Mouse (Mus musculus) thymus, postnatal 14 days (tissue): Measurements from ENCODE around the gene Dazap1.
"Not testable (repeated sequence)": the region's sequence is repeated elsewhere in the genome, so short reads cannot be mapped to it uniquely, and the experiment has no call there.

Source experiments
- DNase-seq: peaks from one replicate; pipeline ENCODE4 v3.0.0; 2021

The Dazap1 gene

DNA sequence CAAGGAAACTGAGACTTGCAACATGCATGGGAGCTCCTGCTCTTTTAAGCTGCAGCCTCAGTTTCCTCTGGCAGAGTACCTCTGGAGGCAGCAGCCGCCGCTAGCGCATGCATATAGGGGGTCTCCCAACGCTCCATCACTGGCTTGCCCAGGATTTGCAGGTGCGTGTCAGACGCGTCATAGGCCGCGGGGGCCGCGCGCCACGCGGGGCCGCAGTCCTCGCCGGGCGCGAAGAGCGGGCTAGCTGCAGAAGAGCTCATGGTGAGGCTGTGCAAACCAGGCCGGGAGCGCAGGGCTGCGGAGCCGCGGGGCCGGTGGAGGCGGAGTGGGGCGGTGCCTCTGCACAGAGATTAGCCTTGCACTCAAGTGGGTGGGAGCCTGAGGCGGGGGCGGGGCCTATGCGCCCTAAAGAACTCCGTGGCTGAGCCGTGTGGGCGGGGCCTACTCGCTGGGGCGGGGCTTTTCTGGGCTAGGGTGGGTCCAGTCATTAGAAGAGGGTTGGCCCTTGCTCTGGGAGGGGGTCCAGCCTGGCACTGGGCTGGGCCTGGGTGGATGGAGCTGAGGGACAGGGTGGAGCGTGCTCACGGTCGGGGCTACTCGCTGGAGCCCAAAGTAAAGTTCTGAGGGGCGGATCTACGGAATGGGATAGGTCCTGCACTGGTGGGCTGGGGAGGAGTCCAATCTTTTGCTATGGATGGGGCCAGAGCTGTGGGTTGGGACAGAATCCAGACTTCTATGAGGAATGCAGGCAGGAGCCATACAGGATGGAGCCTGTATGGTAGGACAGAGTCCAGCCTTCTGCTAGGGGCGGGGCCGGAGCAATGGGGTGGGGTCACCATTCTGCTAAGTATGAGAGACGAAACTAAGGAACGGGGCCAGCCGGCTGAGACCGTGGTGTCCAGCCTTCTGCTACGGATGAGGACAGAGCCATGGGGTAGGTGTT, at the start of gene Dazap1, which contains the start of gene Gamt:
TSS of gene Dazap1 (plus strand) at position 845 of the 943 bp plus-strand sequence.
TSS of gene Gamt (minus strand) at position 371 of the 943 bp plus-strand sequence.
- DNase-seq, result peak; percentile 92

DNA sequence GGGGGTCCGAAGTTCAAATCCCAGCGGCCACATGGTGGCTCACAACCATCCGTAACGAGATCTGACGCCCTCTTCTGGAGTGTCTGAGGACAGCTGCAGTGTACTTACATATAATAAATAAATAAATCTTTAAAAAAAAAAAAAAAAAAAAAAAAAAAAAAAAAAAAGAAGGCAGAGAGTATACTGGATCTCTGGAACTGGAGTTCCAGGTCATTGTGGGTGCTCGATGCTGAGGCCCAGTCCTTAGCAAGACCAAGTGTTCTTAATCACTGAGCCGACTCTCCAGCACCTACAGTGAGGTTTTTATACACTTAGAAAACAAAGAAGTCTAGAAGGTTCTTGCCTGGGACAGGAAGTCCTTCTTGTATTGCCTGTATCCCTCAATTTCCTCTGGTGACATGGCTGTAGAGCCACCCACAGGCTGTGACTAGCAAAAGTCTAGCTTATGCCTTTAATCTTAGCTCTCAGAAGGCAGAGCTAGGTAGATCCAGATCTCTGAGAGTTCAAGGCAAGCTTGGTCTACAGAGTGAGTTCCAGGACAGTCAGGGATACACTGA, 49.7 kb upstream of the Dazap1 start:
- DNase-seq, result not testable (repeated sequence)

DNA sequence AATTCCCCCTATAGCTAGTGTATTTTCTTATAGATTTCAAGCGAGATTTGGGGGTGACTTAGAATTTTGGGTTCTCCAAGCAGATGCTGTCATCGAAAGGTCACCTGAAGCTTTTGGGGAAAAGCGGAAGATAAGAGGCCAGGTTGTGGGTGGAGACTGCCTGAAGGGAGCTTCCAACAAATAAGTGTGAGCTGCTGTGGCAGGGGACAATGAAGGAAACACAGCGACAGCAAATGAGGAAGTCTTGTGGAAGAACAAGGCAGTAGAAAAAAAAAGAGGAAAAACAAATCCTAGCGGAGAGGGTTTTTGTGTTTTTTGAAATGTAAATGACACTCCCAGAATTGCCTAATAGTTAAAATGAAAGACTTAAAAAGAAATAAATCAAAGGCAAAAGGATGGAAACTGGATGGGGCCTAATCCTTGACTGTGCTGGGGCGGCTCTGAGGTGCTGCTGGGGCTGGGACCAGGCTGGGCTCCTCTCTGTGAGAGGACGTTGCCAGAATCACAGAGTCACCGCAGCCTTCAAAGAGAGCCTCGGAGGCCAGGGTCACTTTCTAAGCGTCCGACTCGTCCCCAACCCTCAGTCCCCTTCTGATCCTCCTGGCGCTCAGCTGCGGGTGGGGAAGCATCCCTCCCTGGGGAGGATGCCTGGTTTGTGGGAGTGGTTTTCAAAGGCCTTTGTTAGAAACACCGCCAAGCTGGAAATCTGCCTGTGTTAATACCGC, 46.1 kb upstream of the Dazap1 start:
- no peak for DNase-seq

GRCm38 (mm10) chr10:80220676-80221075, 40.6 kb upstream of the Dazap1 start:
- no peak for DNase-seq

GRCm38 (mm10) chr10:80223137-80223536, 38.1 kb upstream of the Dazap1 start:
- DNase-seq, result not testable (repeated sequence)

- DNase-seq, result no peak
Measured at GRCm38 (mm10) chr10:80226071-80226415, 35.2 kb upstream of the Dazap1 start.

DNA sequence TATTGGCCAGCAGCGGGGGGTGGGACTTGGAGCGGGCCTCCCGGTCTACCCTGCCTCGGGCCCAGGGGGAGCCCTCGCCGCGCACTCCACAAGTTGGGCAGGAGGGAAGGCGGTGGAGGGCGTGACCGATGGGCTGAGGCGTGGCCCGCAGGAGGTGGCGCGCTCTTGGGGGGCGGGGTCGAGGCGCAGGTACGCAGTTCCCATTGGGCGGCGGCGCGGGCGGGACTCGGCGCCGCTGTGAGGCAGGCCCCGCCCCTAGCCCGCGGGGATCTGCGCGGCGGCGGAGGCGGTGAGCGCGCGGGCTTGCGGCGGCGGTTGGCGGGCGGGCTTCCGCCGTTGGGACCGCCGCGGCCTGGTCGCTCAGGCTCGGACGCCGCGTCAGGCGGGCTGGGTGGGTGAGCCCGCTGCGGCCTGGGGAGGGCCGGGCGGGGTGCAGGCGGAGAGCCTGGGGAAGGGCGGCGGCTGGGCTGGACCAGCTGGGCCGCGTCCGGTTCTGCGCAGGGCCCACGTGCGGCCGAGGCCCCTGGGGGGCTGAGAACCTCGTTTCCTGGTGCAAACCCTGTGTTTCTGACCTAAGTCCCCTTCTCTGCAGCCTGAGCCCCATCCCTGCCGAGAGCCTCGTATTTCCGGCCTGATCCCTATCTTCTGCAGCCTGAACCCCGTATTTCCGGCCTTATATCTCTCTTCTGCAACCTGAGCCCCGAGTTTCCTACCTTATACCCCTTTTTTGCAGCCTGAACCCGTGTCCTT, 34.7 kb upstream of the Dazap1 start, which contains the start of gene Mum1:
TSS of gene Mum1 (plus strand) at position 19 of the 750 bp plus-strand sequence.
- peak; percentile 100 for DNase-seq

- no peak for DNase-seq
Measured at GRCm38 (mm10) chr10:80227166-80227539, 34.1 kb upstream of the Dazap1 start.

- DNase-seq, result no peak
Measured at GRCm38 (mm10) chr10:80227877-80228775, 33.2 kb upstream of the Dazap1 start.

DNA sequence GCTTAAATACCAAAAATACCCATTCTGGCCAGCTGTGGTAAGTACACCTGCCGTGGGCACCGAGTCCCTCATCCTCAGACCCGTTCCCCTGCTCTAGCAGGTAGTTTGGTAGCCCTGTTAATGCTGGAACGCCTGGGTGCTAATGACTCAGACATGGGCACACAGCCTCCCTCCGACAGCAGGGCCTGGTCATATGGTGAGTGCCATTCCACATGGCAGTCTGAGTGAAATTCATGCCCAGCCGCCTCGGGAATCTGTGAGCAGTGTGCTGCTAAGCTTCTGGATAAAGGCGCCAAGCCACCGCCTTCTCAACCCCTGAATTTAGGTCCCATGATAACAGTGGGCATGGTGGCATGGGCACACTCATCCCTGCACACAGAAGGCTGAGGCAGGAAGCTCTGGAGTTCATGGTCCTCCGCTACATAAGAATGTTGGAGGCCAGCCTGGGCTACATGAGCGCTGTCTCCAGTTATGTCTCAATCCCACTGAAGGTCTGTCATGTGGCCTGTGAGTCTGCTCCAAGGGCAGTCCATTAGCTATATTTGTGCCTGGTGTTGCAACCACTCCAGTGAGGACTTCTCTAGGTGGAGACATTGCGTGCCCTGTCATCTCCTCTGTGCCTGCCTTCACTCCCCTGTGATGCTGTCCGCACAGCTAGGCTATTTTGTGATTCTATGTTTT, 25.0 kb upstream of the Dazap1 start:
- no peak for DNase-seq

GRCm38 (mm10) chr10:80237020-80237419, 24.3 kb upstream of the Dazap1 start:
- DNase-seq, result no peak

DNA sequence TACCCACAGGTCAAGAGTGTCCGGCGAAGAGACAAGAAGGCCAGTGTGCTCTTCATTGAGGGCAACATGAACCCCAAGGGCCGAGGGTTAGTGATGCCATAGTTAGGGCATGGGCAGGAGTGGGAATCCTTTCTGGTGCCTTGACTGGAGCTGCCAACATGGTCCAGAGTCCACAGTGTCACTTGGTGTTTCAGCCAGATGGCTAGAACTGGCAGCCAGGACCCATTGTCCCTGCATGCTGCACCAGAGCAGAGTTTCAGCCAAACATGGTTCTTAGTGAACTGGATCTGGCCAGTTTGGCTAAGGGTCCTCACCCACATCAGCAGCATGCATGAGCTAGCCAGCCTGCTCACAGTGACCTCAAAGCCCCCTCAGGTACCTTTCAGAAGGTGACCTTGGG, 23.0 kb upstream of the Dazap1 start:
- no peak for DNase-seq

GRCm38 (mm10) chr10:80239791-80240190, 21.5 kb upstream of the Dazap1 start:
- DNase-seq, result no peak

GRCm38 (mm10) chr10:80242088-80242487, 19.2 kb upstream of the Dazap1 start:
- DNase-seq, result no peak

- no peak for DNase-seq
Measured at GRCm38 (mm10) chr10:80242607-80243006, 18.7 kb upstream of the Dazap1 start.

DNA sequence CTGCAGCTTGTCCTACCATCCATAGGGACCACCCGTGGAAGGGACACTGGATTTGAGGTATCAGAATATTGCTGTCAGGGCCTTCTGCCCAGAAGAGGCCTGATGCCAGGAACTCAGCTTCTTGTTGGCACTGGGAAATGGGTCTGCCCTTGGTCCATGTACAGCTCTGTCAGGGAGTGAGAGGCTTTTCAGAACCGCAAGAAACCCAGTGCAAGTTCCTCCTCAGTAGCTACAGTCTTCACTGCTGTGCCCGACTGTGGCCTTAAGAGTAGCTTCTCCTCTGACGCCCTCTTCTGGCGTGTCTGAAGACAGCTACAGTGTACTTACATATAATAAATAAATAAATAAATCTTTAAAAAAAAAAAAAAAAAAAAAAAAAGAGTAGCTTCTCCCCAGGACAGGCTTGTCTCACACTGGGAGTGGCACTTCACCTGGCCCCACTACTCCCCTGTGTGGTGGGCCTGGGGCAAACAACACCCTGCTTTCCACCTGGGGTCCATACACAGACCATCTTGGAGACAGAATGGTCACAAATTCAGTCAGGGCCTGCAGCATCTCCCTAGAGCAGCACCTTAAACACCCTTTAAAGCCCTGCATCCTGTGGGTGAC, 16.4 kb upstream of the Dazap1 start:
- DNase-seq, result peak; percentile 37

DNA sequence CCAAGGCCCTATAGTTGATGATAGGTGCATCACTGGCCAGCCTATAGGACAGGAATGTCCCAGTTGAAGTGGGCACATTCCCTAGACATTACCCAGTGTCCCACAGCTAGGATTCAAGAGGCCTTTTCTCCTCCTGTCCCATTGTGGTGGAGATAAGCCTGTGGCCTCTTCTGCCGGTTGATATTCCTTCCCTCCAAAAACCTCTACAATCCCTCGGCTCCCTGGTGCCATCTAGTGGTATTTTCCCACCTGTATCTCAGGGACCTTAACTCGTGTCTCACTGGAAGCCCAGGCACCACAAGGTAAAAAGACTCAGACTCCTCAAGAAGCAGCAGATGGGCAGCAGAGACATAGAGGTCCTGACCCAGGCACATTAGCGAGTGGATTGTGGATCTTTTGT, 15.7 kb upstream of the Dazap1 start:
- DNase-seq, result peak; percentile 86

DNA sequence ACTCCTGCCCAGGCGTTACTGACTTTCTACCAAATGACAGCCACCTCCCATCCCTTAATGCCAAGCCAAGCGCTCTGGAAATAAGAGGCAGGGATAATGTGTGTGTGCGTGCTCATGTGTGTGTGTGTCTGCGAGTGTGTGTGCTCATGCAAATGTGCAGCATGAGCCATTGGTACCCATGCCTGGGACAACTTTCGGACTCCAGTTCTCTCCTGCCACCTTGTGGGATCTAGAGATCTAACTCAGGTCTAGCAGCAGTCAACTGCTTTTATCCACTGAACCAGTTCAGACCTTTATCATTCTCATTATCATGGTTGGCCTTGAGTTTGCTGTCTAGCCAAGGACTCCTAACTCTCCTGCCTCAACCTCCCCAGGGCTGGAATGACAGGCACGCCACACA, 13.4 kb upstream of the Dazap1 start:
- no peak for DNase-seq

DNA sequence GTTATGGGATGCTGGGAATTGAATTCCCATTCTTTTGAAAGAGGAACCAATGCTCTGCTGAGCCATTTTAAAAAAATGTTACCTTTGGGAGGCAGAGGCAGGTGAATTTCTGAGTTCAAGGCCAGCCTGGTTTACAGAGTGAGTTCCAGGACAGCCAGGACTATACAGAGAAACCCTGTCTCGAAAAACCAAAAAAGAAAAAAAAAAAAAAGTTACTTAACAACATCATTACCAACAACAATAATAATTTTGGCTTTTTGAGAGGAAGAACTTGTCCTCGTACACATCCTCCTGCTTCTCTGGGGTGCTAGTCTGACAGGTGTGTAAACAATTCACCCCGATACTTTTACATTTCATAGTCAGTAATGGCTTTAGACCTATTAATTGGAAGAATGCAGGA, 12.8 kb upstream of the Dazap1 start:
- DNase-seq, result not testable (repeated sequence)

DNA sequence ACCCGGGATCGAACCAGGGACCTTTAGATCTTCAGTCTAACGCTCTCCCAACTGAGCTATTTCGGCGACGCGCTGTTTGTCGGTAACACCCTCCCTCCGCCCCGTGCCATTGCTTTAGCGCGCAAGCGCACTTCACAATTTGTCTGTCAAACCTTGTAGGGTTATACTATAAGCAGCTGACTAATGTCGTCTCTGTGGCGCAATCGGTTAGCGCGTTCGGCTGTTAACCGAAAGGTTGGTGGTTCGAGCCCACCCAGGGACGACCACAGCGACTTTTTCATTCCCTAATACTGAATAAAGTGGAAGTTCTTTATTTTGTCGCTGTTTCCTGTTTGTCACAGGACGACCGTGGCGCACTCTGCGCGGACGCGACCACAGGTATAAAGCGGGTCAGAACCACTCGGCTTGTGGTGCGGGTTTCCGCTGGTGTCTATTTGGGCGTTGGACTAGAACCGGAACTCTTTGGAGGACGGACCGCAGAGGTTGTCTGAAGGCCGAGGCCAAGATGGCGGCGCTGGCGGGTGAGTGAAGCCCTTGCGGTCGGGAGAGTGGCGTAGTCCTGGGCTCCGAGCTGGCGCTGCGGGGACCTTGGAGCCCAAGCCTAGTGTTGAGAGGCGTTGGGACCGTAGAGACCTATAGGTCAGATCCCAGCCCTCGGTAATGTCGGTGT, 12.2 kb upstream of the Dazap1 start, which contains the start of gene Ndufs7:
TSS of gene Ndufs7 (plus strand) at position 151 of the 670 bp plus-strand sequence.
- peak; percentile 94 for DNase-seq
